Mouse (Mus musculus): ENCODE results near the gene Khdc4. TPM values are rescaled to one million over a fixed set of nuclear protein-coding genes. Genes with fewer than 3 reads are reported as not detected.

The Khdc4 gene
- total RNA-seq, 2 experiments from 2014 or later: 55.1 to 55.5 TPM

DNA sequence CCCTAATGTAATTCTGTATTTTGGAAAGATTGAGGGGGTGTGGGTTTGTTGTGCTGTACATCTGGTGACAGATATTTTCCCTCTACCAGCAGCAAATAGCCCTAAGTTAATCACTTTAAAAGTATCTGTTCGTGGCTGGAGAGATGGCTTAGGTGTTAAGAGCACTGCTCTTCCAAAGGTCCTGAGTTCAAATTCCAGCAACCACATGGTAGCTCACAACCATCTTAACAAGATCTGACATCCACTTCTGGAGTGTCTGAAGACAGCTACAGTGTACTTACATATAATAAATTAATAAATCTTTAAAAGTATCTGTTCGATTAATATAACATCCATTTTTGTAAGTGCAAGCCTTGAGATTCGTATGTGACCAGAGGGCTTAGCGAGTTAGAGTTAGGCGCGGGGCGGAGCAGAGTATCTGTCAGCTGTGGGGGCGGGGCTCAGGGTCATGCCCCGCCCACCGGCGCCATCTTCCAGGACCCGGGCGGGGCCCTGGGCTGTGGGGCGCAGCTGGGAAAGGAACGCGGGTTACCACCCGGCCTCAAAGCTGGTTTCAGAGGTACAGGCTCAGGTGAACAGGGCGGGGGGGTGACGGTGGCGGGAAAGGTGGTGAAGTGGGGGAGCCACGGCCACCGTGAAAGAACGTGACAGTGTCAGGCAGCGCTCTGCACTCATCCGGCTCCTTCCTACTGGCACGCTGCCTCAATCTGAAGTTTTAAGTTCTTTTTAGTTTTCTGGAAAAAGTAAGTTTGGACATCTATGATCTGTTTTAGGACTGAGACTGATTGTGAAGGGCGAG, 31.0 kb downstream of the Khdc4 start, which contains the start of gene Rit1:
Gene Rit1 (plus strand): TSS at position 440 of the 799 bp plus-strand sequence.
- H3K4me3 ChIP-seq: peak within 1 kb of the TSS; percentile 82
- peak within 1 kb of the TSS; percentile 89 for H3K27ac ChIP-seq
- DNase-seq (ENCODE audit: low spot score in 2 of 2): peak; percentile 69 to 78
- TF ChIP-seq CTCF (conservative IDR thresholded peaks at IDR 0.05): no peak

DNA sequence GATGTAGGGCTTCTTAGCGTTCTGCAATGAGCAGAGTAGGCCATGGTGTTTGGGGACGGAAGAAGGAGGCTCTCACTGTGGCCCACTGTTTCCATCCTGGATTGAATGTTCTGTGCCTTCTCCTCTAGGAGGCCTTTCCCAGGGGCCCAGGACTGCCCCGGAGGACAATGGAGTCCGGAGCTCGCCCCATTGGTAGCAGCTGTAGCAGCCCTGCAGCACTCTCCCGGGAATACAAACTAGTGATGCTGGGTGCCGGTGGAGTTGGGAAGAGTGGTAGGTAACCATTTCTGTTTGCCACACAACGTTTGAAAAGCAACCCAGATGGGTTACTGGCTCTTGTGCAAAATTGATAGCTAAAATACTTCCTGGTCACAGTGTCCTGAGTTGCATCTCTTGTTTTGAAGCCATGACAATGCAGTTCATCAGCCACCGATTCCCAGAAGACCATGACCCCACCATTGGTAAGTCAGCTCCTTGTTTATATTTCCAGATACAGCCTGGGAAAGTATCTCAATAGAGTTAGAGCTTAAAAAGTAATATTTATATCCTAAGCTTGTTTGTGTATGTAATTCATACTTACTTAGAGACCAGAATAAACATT, 31.7 kb downstream of the Khdc4 start:
- H3K4me3 ChIP-seq: peak overlapping the region; percentile 82
- no peak for DNase-seq (ENCODE audit: low spot score in 2 of 2)
- TF ChIP-seq CTCF (conservative IDR thresholded peaks at IDR 0.05): peak; percentile 21; the same call in 1 of the 2 replicates
- peak overlapping the region; percentile 89 for H3K27ac ChIP-seq

DNA sequence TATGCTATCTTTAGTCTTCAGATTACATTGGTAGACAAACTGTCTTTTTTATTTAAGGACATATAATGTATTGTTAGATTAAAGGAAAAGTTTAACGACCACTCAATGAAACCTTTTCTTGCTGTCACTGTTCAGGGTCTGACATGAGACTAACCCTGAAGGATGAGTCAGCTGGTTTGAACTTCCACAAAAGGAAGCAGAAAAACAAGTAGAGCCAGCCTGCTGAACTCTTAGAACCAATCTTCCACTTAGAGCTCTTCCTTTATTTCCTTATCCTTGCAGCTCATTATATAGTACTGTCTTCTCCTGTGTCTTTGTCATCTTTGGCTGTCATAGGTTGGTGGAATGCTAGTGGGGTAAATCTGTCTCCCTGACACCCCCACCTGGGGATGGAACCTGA, 32.2 kb downstream of the Khdc4 start:
- DNase-seq (ENCODE audit: low spot score in 2 of 2): no peak
- Histone ChIP-seq H3K4me3 (peak overlapping the region; percentile 82), H3K27ac (peak overlapping the region; percentile 89)
- no peak for TF ChIP-seq CTCF (conservative IDR thresholded peaks at IDR 0.05)

DNA sequence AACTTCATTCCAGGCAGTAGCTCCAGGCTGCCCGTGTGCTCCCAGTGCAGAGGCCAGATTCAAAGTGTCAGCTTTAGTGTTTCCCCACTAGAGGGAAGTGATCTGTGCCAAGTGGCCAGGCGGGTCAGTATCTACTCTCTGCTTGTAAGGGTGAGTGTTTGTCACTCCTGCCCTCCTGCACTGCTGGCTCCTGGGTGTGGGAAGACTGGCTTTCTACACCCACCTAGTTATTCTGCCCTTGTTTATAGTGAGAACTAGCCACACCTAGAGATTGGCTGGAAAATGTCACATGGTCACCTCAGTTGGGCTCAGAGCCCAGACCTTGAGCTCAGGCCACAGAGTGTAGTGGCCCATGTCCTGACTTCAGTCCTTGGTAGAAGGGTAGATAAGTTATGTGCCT, 33.5 kb downstream of the Khdc4 start:
- no peak for DNase-seq (ENCODE audit: low spot score in 2 of 2)
- TF ChIP-seq CTCF (conservative IDR thresholded peaks at IDR 0.05): peak; percentile 41
- no peak overlapping the region for H3K27ac ChIP-seq
- H3K4me3 ChIP-seq: no peak overlapping the region

DNA sequence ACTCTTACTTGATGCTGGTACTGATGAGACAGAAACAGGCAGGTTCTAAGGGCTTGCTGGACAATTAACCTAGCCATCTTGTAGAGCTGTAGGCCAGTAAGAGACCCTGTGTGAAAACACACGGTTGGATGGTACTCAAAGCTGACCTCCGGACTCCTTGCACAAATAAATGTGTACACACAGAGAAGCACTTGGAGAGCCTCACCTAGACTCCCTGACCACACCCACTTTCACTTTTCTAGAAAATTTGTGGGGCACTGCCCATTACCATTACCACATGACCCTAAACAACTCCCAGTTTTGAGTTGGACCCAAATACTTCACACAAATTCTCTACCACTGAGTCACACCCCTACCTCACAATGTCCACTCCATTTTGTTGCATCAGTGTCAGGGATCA, 51.0 kb downstream of the Khdc4 start:
- DNase-seq (ENCODE audit: low spot score in 2 of 2): no peak
- H3K27ac ChIP-seq: no peak overlapping the region
- no peak overlapping the region for H3K4me3 ChIP-seq
- no peak for TF ChIP-seq CTCF (conservative IDR thresholded peaks at IDR 0.05)

DNA sequence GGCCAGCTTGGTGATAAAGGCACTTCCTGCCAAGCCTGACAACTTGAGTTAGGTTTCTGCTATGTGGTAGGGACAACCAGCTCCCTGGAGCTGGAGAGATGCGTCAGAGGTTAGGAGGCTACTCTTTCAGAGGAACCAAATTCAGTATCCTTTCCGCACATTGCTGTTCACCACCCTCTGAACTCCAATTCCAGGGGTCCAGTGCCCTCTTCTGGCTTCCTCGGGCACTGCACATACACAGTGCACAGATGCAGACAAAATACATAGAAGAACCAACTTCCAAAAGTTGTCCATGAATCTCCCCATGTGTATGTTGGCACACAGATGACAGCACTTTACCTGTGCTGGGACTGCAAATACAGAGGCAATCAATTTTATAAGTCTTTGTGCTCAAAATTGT, 53.0 kb downstream of the Khdc4 start:
- TF ChIP-seq CTCF (conservative IDR thresholded peaks at IDR 0.05): peak; percentile 87
- Histone ChIP-seq H3K27ac (no peak overlapping the region), H3K4me3 (no peak overlapping the region)
- DNase-seq (ENCODE audit: low spot score in 2 of 2): peak in 1 of 2 experiments; percentile 60

DNA sequence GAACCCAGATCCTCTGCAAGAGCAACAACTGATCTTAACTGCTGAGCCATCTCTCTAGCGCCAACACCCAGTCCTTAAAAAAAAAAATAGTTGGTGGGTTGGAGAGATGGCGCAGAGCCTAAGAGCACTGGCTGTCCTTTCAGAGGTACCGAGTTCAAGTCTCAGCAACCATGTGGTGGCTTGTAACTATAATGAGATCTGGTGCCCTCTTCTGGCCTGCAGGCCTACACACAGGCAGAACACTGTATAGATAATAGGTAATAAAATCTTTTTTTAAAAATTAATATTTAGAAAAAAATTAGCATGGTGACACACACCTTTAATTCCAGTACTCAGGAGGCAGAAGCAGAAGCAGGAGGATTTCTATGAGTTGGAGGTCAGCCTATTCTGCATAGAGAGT, 54.5 kb downstream of the Khdc4 start:
- no peak overlapping the region for H3K4me3 ChIP-seq
- no peak for DNase-seq (ENCODE audit: low spot score in 2 of 2)
- peak; percentile 68 for TF ChIP-seq CTCF (conservative IDR thresholded peaks at IDR 0.05)
- H3K27ac ChIP-seq: no peak overlapping the region

DNA sequence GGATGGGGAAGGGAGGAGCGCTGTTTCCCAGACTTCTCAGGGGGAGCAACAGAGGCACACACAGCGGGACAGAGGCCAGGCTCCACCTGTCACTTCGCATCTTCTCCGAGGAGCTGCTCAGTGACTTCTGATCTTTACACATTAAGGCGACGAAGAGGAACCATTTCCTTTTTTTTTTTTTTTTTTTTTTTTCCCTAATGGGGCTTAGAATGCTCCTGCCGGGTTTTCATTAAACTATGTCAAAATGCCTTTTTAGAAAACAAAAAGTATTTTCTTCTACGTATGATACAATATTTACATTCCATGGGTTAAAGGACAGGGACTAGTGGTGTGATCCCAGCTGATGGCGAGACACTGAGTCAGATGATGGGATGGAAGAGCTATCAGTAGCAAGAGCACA, 59.9 kb downstream of the Khdc4 start:
- no peak for TF ChIP-seq CTCF (conservative IDR thresholded peaks at IDR 0.05)

DNA sequence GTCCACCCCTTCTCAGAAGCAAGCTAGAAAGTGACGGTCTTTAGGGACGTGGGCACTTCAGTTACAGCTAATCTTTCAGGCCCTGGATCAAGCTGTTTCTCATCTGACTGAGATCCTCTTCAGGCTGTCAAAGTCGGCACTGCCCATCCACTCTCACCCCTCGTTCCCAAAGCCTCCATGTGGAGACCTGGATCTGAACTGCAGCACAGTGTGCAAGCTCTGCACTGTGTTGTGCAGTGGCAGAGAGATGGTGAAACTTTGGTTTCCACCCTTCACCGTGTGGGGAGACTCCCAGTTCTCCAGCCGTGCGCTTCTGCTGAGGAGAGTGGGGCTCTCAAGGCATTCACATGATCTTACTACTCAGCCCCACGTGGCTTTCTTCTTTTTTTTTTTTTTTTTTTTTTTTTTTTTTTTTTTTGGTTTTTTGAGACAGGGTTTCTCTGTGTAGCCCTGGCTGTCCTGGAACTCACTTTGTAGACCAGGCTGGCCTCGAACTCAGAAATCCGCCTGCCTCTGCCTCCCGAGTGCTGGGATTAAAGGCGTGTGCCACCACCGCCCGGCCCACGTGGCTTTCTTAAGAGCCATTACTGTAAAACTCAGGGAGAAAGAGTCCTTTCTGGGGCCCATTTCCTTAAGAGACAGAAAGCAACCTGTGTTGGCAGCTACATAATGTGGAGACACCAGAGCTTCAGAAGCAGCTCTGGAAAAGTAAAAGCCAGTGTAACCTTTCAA, 60.7 kb downstream of the Khdc4 start:
- no peak for TF ChIP-seq CTCF (conservative IDR thresholded peaks at IDR 0.05)
- no peak for DNase-seq (ENCODE audit: low spot score in 2 of 2)
- Histone ChIP-seq H3K27ac (no peak overlapping the region), H3K4me3 (no peak overlapping the region)

More for the DNA sequence above, 59.9 kb downstream of the Khdc4 start:
- H3K4me3 ChIP-seq: no peak overlapping the region
- peak overlapping the region; percentile 18; the same call in 1 of the 2 replicates for H3K27ac ChIP-seq
- no peak for DNase-seq (ENCODE audit: low spot score in 2 of 2)

DNA sequence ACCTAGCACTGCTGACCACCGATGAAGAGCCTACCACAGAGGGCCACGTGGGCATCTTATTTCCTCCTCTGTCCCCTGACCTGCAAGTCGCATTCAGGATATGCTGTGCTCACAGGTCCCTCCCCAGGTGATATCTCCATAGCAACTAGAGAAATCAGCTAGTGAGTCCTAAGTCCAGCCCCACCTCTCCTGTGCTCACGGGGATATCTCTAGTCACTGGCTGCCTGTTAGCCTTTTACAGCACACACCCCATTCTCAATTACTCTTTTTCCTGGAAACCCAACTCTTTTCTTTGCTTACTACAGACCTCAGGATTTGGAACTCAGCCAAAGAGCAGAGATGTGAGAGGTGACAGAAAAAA, 61.2 kb downstream of the Khdc4 start:
- no peak for TF ChIP-seq CTCF (conservative IDR thresholded peaks at IDR 0.05)
- H3K27ac ChIP-seq: no peak overlapping the region
- no peak for DNase-seq (ENCODE audit: low spot score in 2 of 2)
- no peak overlapping the region for H3K4me3 ChIP-seq

DNA sequence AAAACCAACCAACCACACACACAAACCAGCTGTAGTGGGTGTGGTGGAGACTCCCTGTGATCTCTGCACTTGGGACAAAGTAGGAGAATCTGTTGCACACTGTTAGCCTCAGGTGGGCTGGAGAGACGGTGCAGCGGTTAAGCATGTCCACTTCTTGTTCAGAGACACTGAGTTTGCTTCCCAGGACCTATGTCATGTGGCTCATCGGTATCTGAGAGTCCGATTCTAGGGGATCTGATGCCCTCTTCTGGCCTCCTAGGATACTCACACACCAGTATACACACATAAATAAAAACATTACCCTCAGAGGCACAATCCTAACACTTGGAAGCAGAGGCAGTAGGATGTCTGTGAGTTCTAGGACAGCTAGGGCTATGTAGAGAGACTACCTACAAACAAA, 68.7 kb downstream of the Khdc4 start:
- H3K4me3 ChIP-seq: no peak overlapping the region
- DNase-seq (ENCODE audit: low spot score in 2 of 2): peak in 1 of 2 experiments; percentile 8
- peak; percentile 54 for TF ChIP-seq CTCF (conservative IDR thresholded peaks at IDR 0.05)
- H3K27ac ChIP-seq: peak overlapping the region; percentile 88; the same call in 1 of the 2 replicates

DNA sequence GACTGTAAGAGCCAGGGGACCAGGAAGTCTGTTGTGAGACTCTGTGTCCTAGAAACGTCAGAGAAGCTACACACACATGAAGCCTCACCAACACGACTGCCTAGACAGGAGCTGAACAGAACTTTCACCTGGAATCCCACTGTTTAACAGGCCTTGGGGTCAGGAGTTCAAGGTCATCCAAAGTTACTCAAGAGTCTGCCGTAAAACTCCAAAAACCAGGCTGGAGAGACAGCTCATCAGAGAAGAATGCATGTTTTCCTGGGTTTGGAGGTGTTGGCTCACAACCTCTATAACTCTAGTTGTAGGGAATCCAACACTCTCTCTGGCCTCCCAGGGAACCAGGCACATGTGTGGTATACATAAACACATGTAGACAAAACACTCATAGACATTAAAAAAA, 69.9 kb downstream of the Khdc4 start:
- H3K27ac ChIP-seq: peak overlapping the region; percentile 88
- TF ChIP-seq CTCF (conservative IDR thresholded peaks at IDR 0.05): no peak
- no peak overlapping the region for H3K4me3 ChIP-seq
- DNase-seq (ENCODE audit: low spot score in 2 of 2): peak in 1 of 2 experiments; percentile 6

DNA sequence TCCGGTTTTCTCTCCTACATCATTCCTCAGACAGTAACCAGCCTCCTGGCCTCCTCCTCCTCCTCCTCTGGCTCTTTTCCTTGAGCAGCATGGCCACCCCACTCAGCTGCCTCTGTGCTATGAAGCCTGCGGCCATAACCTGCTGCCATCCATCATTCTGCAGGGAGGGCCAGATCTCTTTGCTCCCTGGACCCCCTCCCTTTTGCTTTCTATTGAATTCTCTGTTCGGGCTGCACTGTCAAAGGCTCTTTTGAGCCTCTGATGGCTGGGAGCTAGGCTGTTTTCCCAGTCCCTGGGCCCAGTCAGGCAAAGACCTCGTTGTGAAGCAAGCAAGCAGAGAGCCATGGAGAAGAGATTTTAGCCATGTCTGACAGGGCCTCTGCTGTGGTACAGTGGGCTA, 70.7 kb downstream of the Khdc4 start:
- peak overlapping the region; percentile 88 for H3K27ac ChIP-seq

More for the DNA sequence above, 70.7 kb downstream of the Khdc4 start:
- DNase-seq (ENCODE audit: low spot score in 2 of 2): peak; percentile 39 to 63
- no peak for TF ChIP-seq CTCF (conservative IDR thresholded peaks at IDR 0.05)
- peak overlapping the region; percentile 1; the same call in 1 of the 2 replicates for H3K4me3 ChIP-seq

Measured in layer of hippocampus, adult 2 months (tissue).